Mouse (Mus musculus) spleen, adult 2 months (tissue): ENCODE measurements around the gene Zmpste24.

Experiments used
- CTCF ChIP-seq: fragments of 200-500 bp; IDR thresholded peaks from 2 replicates; pipeline ENCODE4 v1.5.1; 2011; ENCODE audit warnings: mild to moderate bottlenecking, inconsistent platforms; ENCODE audit not compliant: insufficient read depth, insufficient read length, insufficient replicate concordance; ENCODE audit errors: extremely low read depth
- POLR2A ChIP-seq: fragments of 200-500 bp; IDR thresholded peaks from 2 replicates; pipeline ENCODE4 v1.6.1; 2011; ENCODE audit warnings: low read depth, low read length, inconsistent platforms

DNA sequence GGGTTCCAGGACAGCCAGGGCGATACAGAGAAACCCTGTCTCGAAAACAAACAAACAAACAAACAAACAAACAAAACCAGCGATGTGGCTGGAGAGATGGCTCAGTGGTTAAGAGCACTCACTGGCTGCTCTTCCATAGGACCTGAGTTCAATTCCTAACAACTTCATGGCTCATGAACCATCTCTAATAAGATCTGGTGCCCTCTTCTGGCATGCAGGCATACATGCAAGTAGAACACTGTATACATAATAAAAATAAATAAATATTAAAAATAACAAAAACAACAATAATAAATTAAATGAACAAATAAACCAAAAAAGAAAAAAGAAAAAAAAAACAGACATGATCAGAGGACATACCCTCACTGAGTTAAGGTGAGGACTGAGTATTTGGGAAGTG, 68.4 kb downstream of the Zmpste24 start:
- TF ChIP-seq CTCF (no peak), POLR2A (no peak)
